Mouse (Mus musculus) ovary, adult 2 months (tissue): ENCODE measurements around the gene Naa30. TPM values are rescaled to one million over a fixed set of nuclear protein-coding genes. Genes with fewer than 3 reads are reported as not detected.

Experiments
- polyA plus RNA-seq: library from polyadenylated mRNA; depleted of rRNA; stranded (reverse); fragments of >200 nt; gene quantifications from 2 replicates; pipeline ENCODE4 v1.2.3, GENCODE M21; 2012; rRNA removed

Naa30 gene
- polyA plus RNA-seq = 7.9 and 9.9 TPM in 2 replicates

GRCm38 (mm10) chr14:49171867-49172581, at the start of gene Naa30:
TSS of gene Naa30 (plus strand) at chr14:49172226.

Other genes with a start within 250 kb of the Naa30 start
- gene Ap5m1, start 106.1 kb upstream of the Naa30 start, polyA plus RNA-seq = 5.3 and 6.0 TPM in 2 replicates
- gene Exoc5, start 105.6 kb upstream of the Naa30 start, polyA plus RNA-seq = 7.7 and 14.1 TPM in 2 replicates
- 0.15 and 0.18 TPM in 2 replicates for gene ccdc198, start 73.2 kb downstream of the Naa30 start, polyA plus RNA-seq